Mouse (Mus musculus) adrenal gland, adult 2 months (tissue): ENCODE measurements around the gene Mapkapk3. TPM values are rescaled to one million over a fixed set of nuclear protein-coding genes. Genes with fewer than 3 reads are reported as not detected.
"Not testable (repeated sequence)": the region's sequence is repeated elsewhere in the genome, so short reads cannot be mapped to it uniquely, and the experiment has no call there.

Experiments used
- DNase-seq: peaks from one replicate; pipeline ENCODE4 v3.0.0; 2021
- polyA plus RNA-seq: library from polyadenylated mRNA; depleted of rRNA; stranded (reverse); fragments of >200 nt; gene quantifications from 2 replicates; pipeline ENCODE4 v1.2.3, GENCODE M21; 2012
- total RNA-seq, 2 experiments: library from RNA; stranded (reverse); gene quantifications; 2 replicates each; pipeline ENCODE4 v1.2.3; 2021

Mapkapk3 gene
- total and polyA plus RNA-seq, 3 experiments = 27.9 to 69.9 (median 41.7) TPM

DNA sequence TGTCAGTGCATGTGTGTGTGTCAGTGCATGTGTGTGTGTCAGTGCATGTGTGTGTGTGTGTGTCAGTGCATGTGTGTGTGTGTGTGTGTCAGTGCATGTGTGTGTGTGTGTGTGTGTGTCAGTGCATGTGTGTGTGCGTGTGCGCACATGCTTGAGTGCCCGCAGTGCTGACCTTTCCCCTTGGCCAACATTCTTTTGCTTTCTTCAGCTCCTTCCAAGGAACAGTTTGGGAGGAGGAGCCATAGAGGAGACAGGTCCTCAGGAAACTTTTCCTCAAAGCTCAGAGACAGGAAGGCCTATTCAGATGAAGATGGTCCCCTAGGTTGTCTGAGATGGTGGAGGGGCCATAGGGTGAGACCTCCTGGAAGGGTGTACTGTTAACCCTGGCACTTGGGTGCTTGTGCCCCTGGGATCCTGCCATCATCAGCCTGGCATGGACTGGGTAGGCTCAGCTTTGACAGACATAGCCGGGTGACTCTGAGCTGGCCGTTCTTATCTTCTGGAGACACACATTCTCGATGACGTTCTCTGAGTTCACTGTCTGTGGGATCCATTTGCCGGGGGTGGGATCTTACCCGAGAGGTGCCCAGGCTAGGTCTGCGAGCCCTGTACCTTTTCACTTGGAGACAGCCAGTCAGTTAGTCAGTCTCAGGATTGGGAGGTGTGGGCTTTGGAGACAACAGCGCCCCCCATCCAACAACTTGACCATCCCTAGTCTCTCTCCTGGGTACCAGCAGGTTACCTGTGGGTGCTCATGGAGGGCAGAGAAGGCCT, 17.6 kb upstream of the Mapkapk3 start:
- DNase-seq = peak; percentile 26

DNA sequence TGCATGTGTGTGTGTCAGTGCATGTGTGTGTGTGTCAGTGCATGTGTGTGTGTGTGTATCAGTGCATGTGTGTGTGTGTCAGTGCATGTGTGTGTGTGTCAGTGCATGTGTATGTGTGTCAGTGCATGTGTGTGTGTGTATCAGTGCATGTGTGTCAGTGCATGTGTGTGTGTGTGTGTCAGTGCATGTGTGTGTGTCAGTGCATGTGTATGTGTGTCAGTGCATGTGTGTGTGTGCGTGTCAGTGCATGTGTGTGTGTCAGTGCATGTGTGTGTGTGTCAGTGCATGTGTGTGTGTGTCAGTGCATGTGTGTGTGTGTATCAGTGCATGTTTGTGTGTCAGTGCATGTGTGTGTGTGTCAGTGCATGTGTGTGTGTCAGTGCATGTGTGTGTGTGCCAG, 17.0 kb upstream of the Mapkapk3 start:
- not testable (repeated sequence) for DNase-seq

DNA sequence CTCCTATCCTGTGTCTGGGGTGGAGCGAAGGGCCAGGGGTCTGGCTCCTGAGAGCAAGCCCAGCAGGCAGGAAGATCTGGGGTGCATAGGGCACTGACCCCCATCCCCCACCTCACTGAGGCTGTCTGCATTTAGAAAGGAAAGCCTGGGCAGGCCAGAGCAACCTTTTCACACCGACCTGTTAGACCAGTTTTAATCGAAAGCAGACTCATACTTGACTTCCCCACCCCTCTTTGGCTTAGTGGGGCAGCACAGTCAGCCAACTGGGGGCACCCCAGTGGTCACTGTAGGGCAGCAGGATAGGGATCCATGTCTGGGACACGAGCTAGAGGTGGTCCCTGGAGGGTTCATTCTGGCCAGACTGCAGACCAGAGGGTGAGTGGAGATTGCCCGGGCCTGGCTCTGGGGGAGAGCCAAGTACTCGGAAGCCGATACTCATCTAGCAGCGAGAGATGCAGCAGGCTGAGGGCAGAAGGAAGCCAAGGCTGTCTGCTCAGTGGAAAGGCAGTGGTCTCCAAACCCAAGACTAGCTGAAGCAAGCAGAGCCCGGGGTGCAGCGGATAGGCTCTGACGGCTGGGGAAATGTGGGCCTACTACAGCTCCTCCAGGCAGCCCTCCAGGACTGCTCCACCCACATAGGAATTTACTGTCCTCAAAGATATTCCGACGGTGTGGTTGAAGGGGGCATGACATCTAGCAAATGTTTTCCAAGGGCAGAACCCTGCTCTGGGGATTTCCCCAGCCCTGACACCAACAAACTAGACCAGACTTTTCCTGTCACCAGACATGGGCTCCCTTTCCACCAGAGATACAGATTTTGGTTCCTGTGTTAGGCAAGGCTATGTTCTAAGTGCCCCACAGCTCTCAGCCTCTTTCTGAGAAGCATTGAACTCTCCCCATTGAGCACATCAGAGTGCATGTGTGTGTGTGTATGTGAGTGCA, 16.2 kb upstream of the Mapkapk3 start:
- no peak for DNase-seq

DNA sequence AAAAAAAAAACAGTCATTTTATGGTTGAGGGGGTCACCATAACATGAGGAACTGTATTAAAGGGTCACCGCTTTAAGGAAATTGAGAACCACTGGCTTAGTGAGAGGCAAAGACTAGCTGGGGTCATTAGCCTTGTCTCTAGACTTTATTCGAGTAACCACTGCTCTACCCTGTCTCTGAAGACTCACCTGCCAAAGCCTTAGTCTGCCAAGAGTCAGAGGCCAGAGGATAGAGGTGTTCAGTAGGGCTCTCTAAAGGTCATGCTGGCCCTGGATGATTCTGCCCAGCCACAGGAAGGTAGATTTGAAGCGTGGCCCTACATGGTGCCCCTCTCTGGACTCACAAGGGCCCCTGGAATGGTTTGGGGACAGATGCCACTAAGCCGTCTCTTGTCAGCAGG, 15.3 kb upstream of the Mapkapk3 start:
- DNase-seq = no peak

DNA sequence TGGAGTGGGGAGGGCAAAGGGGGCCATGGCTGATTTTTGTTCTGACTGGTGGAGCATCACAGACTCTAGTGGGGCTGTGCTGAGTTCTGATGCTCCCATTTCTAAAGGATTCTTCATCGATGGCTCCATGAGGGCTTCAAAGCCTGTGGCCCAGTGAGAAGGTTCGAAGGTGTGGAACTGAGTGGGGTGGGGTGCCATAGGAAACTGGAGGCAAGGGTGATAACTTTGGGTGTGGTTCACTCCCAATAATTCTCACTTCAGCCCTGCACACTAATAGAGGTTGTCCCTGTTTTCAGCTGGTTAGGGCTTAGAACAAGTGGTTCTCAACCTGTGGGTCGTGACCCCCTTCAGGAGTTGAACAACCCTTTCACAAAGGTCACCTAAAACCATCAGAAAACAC, 14.7 kb upstream of the Mapkapk3 start:
- no peak for DNase-seq

DNA sequence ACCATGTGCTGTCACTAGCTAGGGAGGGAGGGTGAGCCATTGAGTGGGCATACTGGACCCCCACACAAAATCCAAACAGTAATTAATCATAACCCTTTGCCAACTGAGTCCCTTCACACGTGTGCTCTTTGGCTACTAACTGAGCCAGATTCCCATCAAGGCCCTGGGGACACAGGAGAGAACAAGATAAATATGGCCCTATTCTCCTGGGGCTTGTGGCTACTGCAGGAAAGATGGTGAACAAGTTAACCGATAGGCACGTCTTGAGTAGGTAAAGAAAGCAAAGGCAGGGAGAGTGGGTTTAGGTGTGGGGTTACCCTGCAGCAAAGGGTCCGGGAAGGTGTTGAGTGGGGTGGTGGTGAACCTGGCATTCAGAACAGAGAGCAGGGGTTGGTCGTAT, 14.2 kb upstream of the Mapkapk3 start:
- DNase-seq = no peak

DNA sequence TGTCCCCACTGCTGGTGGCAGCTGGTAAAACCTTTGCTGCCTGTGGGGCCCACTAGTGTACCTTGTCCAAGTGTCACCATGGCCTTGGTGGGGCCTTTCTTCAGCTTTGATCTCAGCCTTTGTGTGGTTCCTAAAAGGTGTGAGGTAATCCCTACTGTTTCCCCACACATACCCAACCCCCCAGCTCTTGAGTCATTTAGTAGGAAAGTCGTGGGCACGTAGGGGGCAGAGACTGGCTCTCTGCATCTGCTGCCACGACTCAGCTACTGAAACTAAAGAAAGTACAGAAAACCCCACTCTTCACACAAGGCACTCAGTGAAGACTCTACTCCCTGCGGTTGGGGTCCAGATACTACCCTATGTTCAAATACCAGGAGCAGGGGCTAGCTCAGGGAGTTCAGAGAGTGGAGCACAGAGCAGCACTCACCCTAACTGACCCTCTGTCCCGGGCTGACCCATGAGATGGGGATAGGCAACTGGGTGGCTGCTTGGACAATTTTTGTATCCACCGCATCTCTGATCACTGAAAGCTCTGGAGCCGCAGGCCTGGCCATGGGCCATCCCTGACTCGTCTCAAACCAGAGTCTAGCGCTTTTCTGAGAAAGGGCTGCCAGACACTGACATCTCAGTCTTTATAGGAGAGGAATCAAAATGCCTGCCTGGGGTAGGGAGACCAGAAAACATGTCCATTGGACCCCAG, 13.6 kb upstream of the Mapkapk3 start:
- DNase-seq = no peak

DNA sequence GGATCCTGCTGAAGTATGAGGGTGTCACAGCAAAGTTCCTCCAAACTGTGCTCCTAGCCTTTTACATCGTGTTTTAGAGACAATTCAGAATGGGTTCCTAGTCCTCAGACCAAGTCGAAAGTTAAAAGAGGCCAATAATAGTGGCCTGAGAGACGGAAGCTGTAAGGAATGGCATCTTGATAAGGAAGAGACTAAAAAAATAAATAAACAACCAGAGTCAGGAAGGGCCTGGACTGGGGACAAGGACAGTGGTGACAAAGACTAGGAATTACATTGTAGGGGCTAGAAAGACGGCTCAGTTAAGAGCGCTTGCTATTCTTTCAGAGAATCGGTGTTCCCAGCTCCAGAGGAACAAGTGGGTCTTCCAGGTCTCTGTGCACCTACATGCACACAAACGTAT, 12.9 kb upstream of the Mapkapk3 start:
- DNase-seq = no peak

DNA sequence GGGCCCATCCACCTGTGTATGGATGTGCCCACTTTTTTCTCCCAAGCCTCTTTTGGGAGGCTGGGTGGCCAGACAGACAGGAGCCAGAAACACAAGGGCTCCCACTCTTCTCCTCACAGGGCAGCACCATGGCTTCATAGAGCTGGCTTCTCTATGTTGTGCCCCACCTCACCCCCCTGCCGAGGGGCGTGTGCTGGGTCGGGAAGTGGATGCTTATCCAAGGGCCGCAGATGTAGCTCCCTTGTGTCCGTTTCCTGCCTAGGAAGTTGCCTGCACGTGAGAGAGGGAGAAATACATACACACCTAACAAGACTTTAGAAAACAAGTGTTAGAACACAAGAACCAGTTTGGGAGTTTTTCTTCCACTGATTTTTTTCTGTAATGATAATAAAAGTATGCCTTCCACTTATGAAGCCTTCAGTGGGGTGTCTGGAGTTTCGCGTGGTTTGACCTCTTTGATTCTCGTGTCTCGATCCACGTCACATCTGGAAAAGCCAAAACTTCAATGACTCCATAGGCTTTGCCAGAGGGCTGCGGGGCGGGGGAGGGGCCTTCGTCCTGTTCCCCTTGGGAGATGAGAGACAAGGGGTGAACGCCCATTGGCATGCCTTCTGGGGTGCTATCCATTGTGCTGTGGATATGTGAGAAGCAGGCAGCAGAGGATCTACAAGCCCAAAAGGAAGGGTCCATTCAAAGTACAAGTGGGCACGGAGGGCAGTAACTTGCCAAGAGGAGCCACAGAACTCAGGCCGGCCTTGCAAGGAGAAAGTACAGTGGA, 12.1 kb upstream of the Mapkapk3 start:
- no peak for DNase-seq

DNA sequence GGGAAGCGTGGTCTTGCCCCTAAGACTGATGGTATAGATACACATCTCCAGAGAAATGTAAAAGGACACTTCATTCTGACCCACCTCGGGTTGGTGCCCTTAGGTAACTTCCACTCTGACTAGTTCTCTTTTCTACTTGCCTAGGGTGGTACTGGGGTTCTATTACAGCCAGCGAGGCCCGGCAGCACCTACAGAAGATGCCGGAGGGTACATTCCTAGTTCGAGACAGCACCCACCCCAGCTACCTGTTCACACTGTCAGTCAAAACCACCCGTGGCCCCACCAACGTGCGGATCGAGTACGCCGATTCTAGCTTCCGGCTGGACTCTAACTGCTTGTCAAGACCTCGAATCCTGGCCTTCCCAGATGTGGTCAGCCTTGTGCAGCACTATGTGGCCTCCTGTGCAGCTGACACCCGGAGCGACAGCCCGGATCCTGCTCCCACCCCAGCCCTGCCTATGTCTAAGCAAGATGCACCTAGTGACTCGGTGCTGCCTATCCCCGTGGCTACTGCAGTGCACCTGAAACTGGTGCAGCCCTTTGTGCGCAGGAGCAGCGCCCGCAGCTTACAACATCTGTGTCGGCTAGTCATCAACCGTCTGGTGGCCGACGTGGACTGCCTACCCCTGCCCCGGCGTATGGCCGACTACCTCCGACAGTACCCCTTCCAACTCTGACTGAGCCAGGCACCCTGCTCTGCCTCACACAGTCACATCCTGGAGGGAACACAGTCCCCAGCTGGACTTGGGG, 10.7 kb upstream of the Mapkapk3 start:
- no peak for DNase-seq

DNA sequence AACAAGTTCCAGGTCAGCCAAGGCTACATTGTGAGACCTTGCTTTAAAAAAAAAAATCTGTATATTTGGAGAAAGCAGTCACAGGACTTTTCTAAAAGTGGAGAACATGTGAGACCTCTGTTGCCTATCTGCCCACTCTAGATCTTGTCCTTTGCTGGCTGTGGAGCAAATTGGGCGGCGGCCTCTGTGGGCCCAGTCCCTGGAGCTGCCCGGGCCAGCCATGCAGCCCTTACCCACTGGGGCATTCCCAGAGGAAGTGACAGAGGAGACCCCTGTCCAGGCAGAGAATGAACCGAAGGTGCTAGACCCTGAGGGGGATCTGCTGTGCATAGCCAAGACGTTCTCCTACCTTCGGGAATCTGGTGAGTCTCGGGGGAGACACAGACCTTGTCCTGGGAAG, 10.1 kb upstream of the Mapkapk3 start:
- no peak for DNase-seq

DNA sequence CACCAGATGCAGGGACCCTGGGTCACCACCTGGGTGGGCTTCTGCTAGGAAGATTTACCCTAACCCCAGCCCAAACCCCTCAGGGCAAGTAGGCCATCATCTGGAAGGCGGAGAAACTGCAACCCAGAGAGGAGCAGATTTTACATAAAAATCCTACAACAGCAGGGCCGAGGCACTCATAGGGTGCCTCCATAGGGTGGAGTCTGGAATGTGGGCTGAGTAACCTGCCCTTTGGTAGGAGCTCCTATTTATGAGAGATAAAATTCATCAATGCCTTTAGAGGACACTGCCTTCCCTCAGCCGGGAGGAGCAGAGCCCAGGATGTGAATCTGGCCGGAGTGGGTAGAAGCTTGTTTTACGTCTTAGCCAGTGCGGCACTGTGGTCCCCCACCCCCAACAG, 9.2 kb upstream of the Mapkapk3 start:
- DNase-seq = no peak

DNA sequence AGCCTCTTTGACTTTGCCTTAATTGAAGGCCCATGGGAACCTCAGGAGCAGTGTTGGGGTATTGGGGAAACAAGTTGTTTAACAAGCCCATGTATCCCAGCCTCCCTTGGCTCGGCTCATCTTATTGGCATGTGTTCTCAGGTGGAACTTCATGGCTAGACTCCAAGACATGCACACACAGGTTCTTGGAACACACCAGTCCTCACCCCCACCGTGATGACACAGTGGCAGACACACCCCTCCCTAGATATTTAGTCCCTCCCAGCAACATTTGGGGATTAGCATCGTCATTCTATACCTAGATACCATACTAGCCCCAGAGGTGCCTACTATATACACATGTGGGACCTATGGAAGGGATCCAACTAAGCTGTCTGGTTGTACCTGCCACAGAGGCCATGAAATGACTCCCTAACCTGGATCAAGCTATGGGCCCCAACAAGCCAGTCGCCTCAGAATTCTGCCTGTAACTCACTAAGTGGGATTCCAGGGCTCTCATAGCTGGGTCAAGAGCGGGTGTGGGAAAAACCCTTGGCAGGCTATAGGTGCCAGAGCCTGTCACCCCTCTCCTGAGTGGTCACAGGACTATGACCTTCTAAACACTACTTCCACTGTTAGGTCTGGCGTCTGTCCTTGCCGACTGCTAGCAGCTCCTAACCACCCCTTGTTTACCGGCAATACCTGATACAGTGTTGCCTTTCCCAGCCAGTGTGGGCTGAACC, 8.5 kb upstream of the Mapkapk3 start:
- DNase-seq = no peak

DNA sequence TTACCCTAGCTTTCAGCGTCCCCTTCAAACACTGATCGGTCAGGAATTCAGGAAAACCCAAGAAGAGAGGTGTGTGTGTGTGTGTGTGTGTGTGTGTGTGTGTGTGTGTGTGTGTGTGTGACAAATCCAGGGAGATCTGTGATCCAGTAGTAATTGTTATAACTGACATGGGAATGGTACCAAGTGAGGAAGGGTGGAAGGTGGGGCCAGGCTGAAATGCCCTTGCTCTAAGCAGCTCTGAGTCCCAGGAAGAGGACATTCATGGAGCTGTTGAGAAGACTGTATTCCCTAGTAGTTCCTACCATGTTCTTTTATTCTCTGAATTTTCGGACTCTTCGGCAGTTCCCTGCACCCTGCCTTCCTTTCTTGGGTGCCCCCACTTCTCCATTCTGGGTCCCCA, 8.0 kb upstream of the Mapkapk3 start:
- DNase-seq = no peak

DNA sequence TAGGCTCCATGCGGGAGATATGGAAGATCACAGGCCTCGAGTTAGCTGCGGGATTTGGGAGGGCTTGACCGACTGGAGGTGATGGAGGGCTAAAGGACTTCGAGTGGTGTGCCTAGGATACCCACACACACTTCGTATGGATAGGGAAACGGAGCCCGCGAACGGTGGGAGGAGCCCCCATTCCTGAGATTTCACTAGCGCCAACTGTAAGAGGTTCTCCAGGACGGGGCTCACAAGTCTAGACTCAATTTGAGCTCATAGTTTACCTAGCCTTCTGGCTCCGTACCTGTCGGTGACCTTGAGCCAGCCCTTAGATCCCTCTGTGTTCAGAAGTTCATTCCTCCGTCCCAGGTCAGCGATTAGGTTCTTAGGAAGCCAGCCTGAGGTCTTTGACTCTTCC, 7.4 kb upstream of the Mapkapk3 start:
- no peak for DNase-seq

DNA sequence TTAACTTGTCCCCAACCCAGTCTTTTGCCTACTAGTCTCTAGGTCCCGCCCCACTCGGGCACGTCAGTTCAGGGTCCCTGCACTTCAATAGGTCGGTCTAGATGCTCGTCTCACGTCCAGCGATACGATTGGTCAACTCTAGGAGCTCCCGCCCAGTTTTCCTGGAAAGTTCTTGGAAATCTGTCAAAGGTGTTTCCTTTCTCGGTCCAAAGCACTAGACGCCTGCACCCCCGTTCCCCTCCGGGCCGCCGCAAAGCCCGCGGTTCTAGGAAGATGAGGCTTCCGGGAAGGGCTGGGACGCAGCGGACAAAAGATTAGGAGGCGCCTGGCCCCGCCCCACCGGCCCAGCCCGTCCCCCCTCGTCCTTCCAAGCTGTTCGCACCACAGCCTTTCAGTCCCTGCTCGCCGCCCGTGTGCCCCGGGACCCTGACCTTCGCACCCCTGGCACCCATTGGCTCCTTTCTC, 6.9 kb upstream of the Mapkapk3 start:
- DNase-seq = peak; percentile 97

DNA sequence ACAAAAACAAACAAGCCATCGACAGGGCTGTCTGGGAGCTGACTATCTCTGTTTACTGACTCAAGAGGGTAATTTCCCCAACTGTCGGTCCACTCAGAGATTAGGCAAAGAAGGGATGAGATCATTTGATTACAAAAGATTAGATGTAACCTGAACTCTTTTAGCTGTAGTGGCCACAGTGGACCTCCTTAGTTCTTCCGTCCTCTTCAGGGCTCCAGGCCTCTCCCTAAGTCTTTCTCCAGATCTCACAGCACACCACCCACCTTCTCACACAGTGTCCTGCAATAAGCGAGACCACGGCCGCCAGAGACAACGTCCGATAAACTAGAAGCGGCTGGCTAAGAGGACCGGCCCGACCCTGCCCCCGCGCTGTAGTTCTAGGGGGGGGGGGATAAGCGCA, 6.4 kb upstream of the Mapkapk3 start:
- DNase-seq = no peak

DNA sequence AAGGTAGTCTGAATTCAATTTTAAA, 6.2 kb upstream of the Mapkapk3 start, which contains the start of gene Cish:
Gene Cish, plus strand, starts transcription at position 11 of the 25 bp plus-strand sequence.
- no peak for DNase-seq

DNA sequence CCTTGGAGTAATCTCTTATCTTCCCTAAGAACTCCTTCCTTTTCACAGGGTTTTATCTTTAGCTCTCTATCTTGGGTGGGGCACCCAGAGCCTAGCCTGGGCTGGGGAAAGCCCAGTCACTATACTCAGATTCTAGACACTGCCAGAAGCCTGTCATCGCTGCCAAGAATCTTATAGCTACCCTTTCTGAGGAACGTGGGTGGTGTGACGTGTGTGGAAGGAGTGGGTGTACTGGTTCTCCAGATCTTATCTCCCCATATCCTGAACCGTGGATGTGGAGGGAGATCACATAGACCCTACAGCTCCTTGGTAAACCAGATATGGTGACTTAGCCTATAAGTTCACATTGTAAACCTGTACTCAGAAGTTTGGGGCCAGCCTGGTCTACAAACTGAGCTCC, 5.9 kb upstream of the Mapkapk3 start:
- DNase-seq = no peak

DNA sequence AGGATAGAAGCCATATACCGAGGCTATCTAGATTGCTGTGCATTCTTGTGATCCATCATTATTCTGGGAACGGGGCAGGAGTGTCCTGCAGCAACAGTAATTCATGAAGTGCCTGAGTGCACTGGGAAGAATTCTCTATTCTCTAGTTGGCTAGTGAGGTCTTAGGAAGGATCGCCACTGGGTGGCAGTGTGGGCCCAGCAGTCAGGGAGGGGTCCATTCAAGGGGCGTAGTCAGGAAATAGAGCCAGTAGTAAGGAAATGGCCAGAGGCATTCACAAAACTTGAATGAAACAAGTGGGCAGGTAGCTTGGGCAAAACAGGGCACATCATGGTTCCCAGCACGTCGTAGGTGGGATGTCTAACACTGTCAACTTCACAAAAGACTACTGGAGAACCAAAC, 4.6 kb upstream of the Mapkapk3 start:
- peak; percentile 83 for DNase-seq

DNA sequence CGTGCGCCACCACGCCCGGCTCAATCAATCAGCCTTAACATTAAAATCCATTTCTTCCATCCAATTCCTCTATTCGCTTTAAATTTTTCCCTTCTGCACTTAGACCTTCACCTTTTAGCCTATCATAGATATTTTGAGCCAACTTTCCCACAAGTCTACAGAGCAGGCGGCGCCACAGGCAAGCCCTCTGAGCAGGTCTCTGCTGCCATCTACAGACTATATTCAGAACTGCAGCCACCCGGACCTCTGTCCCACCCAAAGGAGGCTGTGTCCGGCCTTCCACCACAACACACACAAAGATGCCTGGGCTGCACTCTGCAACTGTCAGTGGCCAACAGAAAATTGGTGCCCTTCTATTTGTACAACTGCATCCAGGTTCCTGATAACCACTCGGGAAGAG, 1.2 kb upstream of the Mapkapk3 start:
- DNase-seq = peak; percentile 88
